Mouse (Mus musculus) lung, embryonic 15.5 days (tissue): ENCODE results near the gene Prkci. TPM values are rescaled to one million over a fixed set of nuclear protein-coding genes. Genes with fewer than 3 reads are reported as not detected.
A peak's percentile ranks its signal among the peaks of the same experiment; 100 is the strongest.

Source experiments
- ATAC-seq: fragments of 200-750 bp; cut with Nextera tagmentation; 2 replicates; pipeline ENCODE4 v1.8.0; 2017; ENCODE audit warnings: moderate number of reproducible peaks, borderline replicate concordance; ENCODE audit not compliant: low FRiP score, low TSS enrichment; ENCODE audit errors: extremely low read depth
- H3K27ac ChIP-seq: fragments of 300-500 bp; sonication (generic); 2 replicates; pipeline ENCODE4 v1.5.1; 2015; ENCODE audit warnings: moderate library complexity, mild to moderate bottlenecking, inconsistent platforms
- H3K27me3 ChIP-seq: fragments of 300-500 bp; sonication (generic); 2 replicates; pipeline ENCODE4 v1.6.1; 2015; ENCODE audit warnings: inconsistent platforms
- H3K36me3 ChIP-seq: fragments of 300-500 bp; sonication (generic); 2 replicates; pipeline ENCODE4 v1.6.1; 2015; ENCODE audit warnings: inconsistent platforms
- H3K4me1 ChIP-seq: fragments of 300-500 bp; sonication (generic); 2 replicates; pipeline ENCODE4 v1.6.1; 2015; ENCODE audit warnings: inconsistent platforms
- H3K4me2 ChIP-seq: fragments of 300-500 bp; sonication (generic); 2 replicates; pipeline ENCODE4 v1.6.1; 2015; ENCODE audit warnings: inconsistent platforms, mild to moderate bottlenecking, moderate library complexity
- H3K4me3 ChIP-seq: fragments of 300-500 bp; sonication (generic); 2 replicates; pipeline ENCODE4 v1.5.1; 2015; ENCODE audit warnings: mild to moderate bottlenecking, inconsistent platforms
- H3K9ac ChIP-seq: fragments of 300-500 bp; sonication (generic); 2 replicates; pipeline ENCODE4 v1.6.1; 2015; ENCODE audit warnings: inconsistent platforms
- H3K9me3 ChIP-seq: fragments of 300-500 bp; sonication (generic); 2 replicates; pipeline ENCODE4 v1.6.1; 2016; ENCODE audit warnings: inconsistent platforms
- WGBS: fragments of 180-500 bp; shearing (Covaris S2); methylation state at CpG from one replicate; pipeline ENCODE4 v1.1.7; 2015; 5-methylcytosine and 5-hydroxymethylcytosine counted together
- polyA plus RNA-seq: library from polyadenylated mRNA; unstranded; fragments of >200 nt; fragmentation: Nextera tagmentation; extraction: Ambion mirVana; gene quantifications from 2 replicates; pipeline ENCODE4 v1.2.1, GENCODE M21; 2015

Gene Prkci
- polyA plus RNA-seq, 1 experiment from 2014 or later: 53.9 TPM

DNA sequence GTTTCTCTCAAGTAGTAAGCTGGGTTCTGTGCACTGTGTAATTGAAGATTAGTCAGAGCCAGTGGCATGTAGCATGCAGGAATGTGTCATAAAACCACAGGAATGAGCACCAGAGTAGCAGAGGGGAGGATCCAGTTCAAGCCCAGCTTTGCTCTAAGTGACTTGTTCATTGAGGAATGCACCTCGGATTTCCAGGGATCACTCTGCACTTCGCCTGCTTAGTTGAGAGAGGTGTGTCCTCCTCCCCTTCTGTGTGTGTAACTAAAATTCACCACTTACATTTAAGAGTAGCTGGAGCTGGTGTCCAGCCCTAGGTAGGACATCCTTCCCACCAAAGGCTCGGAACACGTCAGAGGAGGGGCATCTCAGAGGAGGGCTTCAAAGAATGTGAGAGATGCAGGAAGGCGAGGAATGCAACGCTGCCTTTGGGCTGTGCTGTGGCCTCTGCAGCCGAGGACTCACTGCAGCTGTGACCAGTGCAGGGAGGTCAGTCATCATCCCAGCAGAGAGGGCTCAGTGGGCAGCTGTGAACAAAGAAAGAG lies 27.4 kb downstream of the Prkci start:
- 20% methylated on average over 7 of the region's 7 CpGs for WGBS
- Histone ChIP-seq H3K9ac (no peak overlapping the region), H3K4me1 (peaks cover 12% of the 10 kb centered on the region; the same call in 1 of the 2 replicates), H3K4me3 (no peak overlapping the region), H3K27ac (peak overlapping the region; percentile 79), H3K27me3 (no peaks in the 10 kb centered on the region), H3K9me3 (no peaks in the 10 kb centered on the region), H3K36me3 (peaks cover 10% of the 10 kb centered on the region; the same call in 1 of the 2 replicates), H3K4me2 (peak overlapping the region; percentile 11; the same call in 1 of the 2 replicates)
- peak; percentile 76 for ATAC-seq

DNA sequence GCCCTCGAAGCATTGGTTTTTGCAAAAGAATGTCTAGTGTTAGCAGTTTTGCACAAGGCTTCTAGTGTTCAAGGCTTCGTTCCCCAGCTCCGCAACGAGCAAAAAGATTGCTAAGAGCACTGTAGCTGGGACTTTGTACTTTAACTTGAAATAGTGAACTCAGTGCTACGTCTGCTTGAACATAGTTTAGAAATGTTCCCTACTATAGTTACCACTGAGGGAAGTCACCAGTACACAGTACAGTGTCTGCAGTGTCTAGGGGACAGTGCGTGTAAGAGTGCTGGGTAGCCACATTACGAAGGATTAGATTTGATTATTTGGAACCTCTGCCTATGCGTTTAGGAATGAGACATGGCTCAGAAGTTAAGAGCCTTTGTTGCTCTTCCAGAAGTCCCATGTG lies 32.2 kb downstream of the Prkci start:
- no peak overlapping the region for H3K4me3 ChIP-seq
- 85% methylated on average over 8 of the region's 8 CpGs for WGBS
- H3K27ac ChIP-seq: no peak overlapping the region
- H3K27me3 ChIP-seq: no peaks in the 10 kb centered on the region
- ATAC-seq: no peak
- H3K4me1 ChIP-seq: peaks cover 8% of the 10 kb centered on the region; the same call in 1 of the 2 replicates
- H3K36me3 ChIP-seq: peaks cover 10% of the 10 kb centered on the region; the same call in 1 of the 2 replicates
- no peak overlapping the region for H3K4me2 ChIP-seq
- H3K9me3 ChIP-seq: no peaks in the 10 kb centered on the region
- no peak overlapping the region for H3K9ac ChIP-seq

DNA sequence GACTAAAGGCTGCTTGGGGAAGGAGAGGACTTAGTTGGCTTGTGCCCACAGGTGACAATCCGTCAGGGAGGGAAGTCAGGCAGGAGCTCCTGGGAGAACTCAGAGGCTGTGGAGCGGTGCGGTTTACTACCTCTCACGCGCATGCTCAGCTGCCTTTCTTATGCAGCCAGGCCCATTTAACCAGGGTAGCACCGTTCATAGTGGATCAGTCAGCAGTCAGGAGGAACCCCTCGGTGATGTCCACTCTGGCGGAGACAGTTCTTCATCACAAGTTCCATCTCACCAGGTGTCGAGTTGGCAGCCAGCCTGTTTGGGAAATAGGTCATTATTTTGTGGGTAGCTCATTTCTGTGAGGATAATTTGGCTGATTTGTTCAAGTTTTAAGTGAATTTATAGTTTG lies 36.1 kb downstream of the Prkci start:
- H3K4me3 ChIP-seq: no peak overlapping the region
- 95% methylated on average over 9 of the region's 9 CpGs for WGBS

DNA sequence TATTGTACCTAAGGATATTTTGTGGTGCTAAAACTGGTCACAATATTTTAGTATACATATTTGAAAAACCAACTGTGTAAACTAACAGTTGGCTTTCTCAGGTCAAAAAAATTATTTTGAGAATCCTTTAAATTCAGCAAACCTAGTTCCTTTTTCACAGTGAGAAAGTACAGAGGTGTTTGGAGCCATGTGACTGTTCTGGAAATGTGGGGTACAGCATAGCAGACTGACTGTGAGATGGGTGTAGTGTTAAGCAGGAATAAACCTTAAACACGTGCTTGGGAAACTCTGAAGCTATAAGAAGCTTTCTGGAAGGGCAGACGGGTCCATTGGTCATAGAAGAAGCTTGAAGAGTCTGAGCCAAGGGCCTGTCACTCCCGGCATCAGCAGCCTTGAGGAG lies 38.1 kb downstream of the Prkci start:
- ATAC-seq: no peak
- Histone ChIP-seq H3K4me1 (no peaks in the 10 kb centered on the region), H3K9ac (no peak overlapping the region), H3K9me3 (no peaks in the 10 kb centered on the region), H3K36me3 (peaks cover 16% of the 10 kb centered on the region), H3K27me3 (no peaks in the 10 kb centered on the region), H3K4me2 (no peak overlapping the region), H3K4me3 (no peak overlapping the region), H3K27ac (no peak overlapping the region)
- 60% methylated on average over 3 of the region's 3 CpGs for WGBS

More for the DNA sequence above, 36.1 kb downstream of the Prkci start:
- Histone ChIP-seq H3K4me1 (no peaks in the 10 kb centered on the region), H3K27me3 (no peaks in the 10 kb centered on the region), H3K9ac (no peak overlapping the region), H3K27ac (no peak overlapping the region), H3K9me3 (no peaks in the 10 kb centered on the region), H3K4me2 (no peak overlapping the region), H3K36me3 (peaks cover 14% of the 10 kb centered on the region)
- no peak for ATAC-seq

DNA sequence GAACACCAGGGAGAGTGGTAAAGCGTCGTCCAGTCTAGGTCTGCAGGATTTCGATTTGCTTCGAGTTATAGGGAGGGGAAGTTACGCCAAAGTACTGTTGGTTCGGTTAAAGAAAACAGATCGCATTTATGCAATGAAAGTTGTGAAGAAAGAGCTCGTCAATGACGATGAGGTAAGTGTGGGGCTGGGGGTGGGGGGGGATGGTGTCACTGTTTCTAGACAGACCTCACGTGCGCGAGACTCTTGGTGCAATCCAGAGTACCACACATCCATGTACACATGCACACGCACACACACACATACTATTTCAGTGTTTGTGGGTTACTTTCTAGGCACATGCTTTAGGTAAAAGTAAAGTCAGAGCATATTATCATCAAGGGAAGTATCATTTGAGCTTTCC lies 42.3 kb downstream of the Prkci start:
- Histone ChIP-seq H3K9me3 (no peaks in the 10 kb centered on the region), H3K27me3 (no peaks in the 10 kb centered on the region), H3K4me3 (no peak overlapping the region), H3K4me1 (no peaks in the 10 kb centered on the region), H3K4me2 (no peak overlapping the region), H3K27ac (no peak overlapping the region), H3K9ac (no peak overlapping the region), H3K36me3 (peaks cover 24% of the 10 kb centered on the region)
- WGBS: 90% methylated on average over 13 of the region's 13 CpGs
- ATAC-seq: no peak

DNA sequence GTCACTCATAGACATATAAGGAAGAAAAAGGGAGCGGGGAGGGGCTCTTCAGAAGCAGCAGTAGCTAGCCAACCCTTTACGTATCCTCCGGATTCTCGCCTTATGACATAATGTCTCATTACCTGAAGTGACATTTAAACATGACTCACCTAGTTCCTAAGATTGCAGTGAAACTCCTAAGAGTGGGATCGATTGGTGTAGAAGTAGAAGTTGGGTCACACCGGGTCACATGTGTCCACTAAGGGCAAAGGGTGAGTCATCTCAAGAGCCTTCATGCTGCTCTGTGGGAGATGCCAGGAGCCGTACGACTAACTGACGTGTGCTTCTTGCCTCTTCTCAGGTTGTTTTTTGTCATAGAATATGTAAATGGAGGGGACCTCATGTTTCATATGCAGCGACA lies 43.1 kb downstream of the Prkci start:
- H3K36me3 ChIP-seq: peaks cover 27% of the 10 kb centered on the region
- ATAC-seq: no peak
- H3K9ac ChIP-seq: no peak overlapping the region
- H3K9me3 ChIP-seq: no peaks in the 10 kb centered on the region
- WGBS: 75% methylated on average over 10 of the region's 10 CpGs
- H3K4me2 ChIP-seq: no peak overlapping the region
- H3K4me3 ChIP-seq: no peak overlapping the region
- no peaks in the 10 kb centered on the region for H3K27me3 ChIP-seq
- no peak overlapping the region for H3K27ac ChIP-seq
- H3K4me1 ChIP-seq: no peaks in the 10 kb centered on the region

DNA sequence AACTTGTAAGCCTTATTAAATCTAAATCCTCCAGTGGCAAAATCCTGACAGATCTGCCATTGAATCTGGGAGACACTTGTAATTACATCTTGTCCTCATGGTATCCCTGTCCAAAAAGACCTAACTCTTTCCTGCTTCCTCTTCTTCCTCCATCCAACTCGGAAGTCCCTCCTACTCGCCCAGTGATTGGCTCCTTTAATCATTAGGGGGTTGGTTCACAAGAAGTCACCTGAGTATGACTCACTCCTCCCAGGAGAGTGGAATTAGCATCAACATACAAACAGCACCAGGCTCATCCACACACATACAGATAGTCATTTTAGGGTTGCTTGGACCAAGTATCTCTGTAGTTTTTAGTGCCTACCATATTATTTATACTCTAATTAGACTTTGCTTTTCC lies 47.4 kb downstream of the Prkci start:
- H3K27me3 ChIP-seq: no peaks in the 10 kb centered on the region
- H3K9ac ChIP-seq: no peak overlapping the region
- H3K9me3 ChIP-seq: no peaks in the 10 kb centered on the region
- no peak overlapping the region for H3K4me2 ChIP-seq
- H3K36me3 ChIP-seq: peaks cover 33% of the 10 kb centered on the region
- no peak overlapping the region for H3K27ac ChIP-seq
- 79% methylated on average over 2 of the region's 2 CpGs for WGBS
- H3K4me1 ChIP-seq: no peaks in the 10 kb centered on the region
- H3K4me3 ChIP-seq: no peak overlapping the region
- no peak for ATAC-seq

DNA sequence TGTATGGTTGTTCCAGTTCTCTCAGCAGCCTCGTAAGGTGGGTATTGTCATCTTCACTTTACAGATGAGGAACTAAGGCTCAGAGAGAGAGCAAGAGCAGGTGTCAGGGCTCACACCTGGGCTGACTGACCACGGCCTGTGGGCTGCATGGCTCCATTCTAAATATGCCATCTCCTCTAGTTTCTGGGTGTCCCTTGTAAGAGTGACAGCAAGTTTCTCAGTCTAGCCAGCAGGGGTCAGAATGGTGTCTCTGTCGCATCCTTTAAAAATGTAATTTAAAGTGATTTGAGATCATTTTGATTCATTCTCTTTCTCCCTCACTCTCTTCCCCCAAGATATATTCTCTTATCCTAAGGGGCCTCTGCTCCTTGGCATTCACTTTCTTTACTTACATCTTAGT lies 51.7 kb downstream of the Prkci start:
- Histone ChIP-seq H3K36me3 (peaks cover 50% of the 10 kb centered on the region), H3K4me3 (no peak overlapping the region), H3K27me3 (no peaks in the 10 kb centered on the region), H3K4me1 (no peaks in the 10 kb centered on the region), H3K9ac (no peak overlapping the region), H3K4me2 (no peak overlapping the region), H3K9me3 (no peaks in the 10 kb centered on the region), H3K27ac (no peak overlapping the region)
- 55% methylated on average over 3 of the region's 3 CpGs for WGBS
- ATAC-seq: no peak

DNA sequence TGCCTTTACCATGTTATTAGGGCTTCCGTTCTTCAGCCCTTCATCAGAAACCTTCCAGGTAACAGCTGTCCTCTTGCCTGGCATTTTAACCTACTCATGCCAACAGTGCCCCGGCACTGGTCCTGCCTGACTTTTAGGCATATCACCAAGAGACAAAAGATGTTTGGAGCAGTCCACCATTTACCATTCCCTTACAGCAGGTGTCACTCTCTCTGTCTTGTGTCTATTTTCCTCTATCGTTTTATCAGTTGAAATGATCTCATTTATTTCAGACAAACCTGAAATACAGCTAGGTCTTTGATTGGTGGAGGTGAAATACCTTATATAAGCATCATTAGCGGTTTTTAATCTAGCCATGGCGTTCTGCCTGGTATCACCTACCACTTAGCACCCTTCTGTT lies 53.5 kb downstream of the Prkci start:
- no peaks in the 10 kb centered on the region for H3K4me1 ChIP-seq
- H3K27ac ChIP-seq: no peak overlapping the region
- no peak for ATAC-seq
- WGBS: 84% methylated on average over 5 of the region's 5 CpGs
- peaks cover 41% of the 10 kb centered on the region for H3K36me3 ChIP-seq
- H3K4me3 ChIP-seq: no peak overlapping the region
- no peak overlapping the region for H3K9ac ChIP-seq
- H3K27me3 ChIP-seq: no peaks in the 10 kb centered on the region
- H3K4me2 ChIP-seq: no peak overlapping the region
- H3K9me3 ChIP-seq: no peaks in the 10 kb centered on the region

DNA sequence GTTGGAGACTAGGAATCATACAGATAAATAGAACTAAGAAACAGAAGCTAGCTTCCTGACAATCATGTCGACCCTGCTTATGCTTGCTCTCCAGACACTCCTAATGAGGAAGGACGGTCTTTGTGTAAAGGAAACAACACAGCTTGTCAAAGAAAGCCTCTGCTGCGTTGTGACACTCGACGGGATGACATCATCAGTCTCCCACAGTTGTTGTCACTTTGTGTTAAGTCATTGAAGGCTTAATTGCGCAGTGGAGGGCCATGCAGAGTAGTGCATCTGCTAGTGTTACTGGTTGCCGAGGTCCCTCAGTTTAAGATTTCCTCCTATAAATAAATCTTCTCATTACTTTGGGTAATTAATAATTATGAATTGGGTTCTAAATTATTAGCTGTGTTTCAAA lies 54.8 kb downstream of the Prkci start:
- Histone ChIP-seq H3K9ac (no peak overlapping the region), H3K27me3 (no peaks in the 10 kb centered on the region), H3K9me3 (no peaks in the 10 kb centered on the region), H3K36me3 (peaks cover 40% of the 10 kb centered on the region), H3K4me2 (no peak overlapping the region), H3K27ac (no peak overlapping the region), H3K4me1 (no peaks in the 10 kb centered on the region), H3K4me3 (no peak overlapping the region)
- 63% methylated on average over 7 of the region's 7 CpGs for WGBS
- ATAC-seq: no peak

DNA sequence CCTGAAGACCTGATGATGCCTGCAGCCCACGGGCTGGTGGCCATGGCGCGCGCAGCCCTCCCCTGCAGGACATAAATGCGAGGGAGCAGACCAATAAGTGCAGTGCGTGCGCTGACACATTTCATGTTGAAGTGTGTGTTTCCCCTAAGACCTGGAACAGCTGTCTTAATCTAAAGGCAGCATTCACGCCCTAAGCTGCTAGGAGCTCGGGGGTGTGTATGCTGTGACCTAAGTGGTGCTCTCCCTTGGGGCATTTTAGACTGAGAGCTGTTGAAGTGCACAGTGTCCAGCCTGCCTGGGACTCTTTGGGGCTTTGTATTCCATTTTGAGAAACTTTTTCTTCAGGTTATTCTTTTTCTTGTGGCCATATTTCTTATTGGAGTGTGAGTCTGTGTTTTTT lies 56.2 kb downstream of the Prkci start:
- Histone ChIP-seq H3K4me2 (no peak overlapping the region), H3K4me1 (no peaks in the 10 kb centered on the region), H3K27me3 (no peaks in the 10 kb centered on the region), H3K9ac (no peak overlapping the region), H3K36me3 (peaks cover 37% of the 10 kb centered on the region), H3K9me3 (no peaks in the 10 kb centered on the region), H3K27ac (no peak overlapping the region), H3K4me3 (no peak overlapping the region)
- ATAC-seq: no peak
- 87% methylated on average over 9 of the region's 9 CpGs for whole genome bisulfite sequencing

DNA sequence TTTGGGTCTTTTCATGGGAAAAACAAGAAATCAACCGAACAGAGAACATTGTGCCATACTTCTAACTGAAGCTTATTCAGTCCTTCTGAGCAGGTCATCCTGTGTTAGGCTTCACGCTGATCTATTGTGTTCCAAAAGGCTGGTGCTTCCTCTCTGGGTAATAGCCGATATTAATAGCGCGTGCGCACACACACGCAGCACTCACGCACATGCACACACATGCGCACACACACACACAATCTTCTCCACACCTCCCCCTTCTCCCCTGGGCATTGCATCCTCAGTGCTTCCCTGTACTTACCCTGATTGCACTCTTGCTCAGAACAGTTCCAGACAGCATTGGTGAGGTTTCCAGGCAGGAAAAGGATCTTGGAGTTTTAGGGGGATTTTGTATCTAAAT lies 57.6 kb downstream of the Prkci start:
- no peak overlapping the region for H3K4me2 ChIP-seq
- H3K4me1 ChIP-seq: no peaks in the 10 kb centered on the region
- WGBS: 86% methylated on average over 9 of the region's 9 CpGs
- H3K36me3 ChIP-seq: peaks cover 31% of the 10 kb centered on the region
- H3K9ac ChIP-seq: no peak overlapping the region
- no peak for ATAC-seq
- no peaks in the 10 kb centered on the region for H3K27me3 ChIP-seq
- H3K27ac ChIP-seq: no peak overlapping the region
- no peak overlapping the region for H3K4me3 ChIP-seq
- no peaks in the 10 kb centered on the region for H3K9me3 ChIP-seq

DNA sequence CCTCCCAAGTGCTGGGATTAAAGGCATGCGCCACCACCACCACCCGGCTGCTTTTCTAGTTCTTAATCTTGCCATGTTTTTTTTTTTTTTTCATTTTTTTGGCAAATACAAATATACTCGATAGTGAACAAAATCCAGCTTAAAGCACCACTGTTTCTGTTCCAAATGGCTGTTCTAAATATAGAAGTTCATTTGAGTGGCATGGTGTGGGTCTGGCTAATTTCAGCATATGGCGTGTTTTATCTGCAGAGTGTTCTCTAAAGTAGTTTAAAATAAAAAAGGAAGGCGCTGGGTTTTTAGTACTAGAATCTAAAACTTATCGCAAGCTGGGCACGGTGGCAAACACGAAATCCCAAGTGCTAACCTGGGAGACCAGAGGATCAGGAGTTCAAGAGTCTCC lies 59.3 kb downstream of the Prkci start:
- WGBS: 89% methylated on average over 8 of the region's 8 CpGs
- Histone ChIP-seq H3K27me3 (no peaks in the 10 kb centered on the region), H3K9ac (no peak overlapping the region), H3K4me2 (no peak overlapping the region), H3K9me3 (no peaks in the 10 kb centered on the region), H3K4me1 (no peaks in the 10 kb centered on the region), H3K36me3 (peaks cover 15% of the 10 kb centered on the region), H3K4me3 (no peak overlapping the region), H3K27ac (no peak overlapping the region)
- ATAC-seq: no peak
